Mouse (Mus musculus): ENCODE data around the gene 4930507D05Rik. TPM values are rescaled to one million over a fixed set of nuclear protein-coding genes. Genes with fewer than 3 reads are reported as not detected.

The 4930507D05Rik gene
- polyA plus RNA-seq, 1 experiment = not detected

Other genes with a start within 250 kb of the 4930507D05Rik start
- 16.2 and 21.8 TPM in 2 replicates for gene Tspan15, start 218.2 kb upstream of the 4930507D05Rik start, polyA plus RNA-seq (2012; ENCODE audit: insufficient read depth, insufficient read length, missing spikeins)
- gene Tacr2, start 197.1 kb upstream of the 4930507D05Rik start, polyA plus RNA-seq (2012; ENCODE audit: insufficient read depth, insufficient read length, missing spikeins) = not detected in 2 replicates
- 19.8 and 27.2 TPM in 2 replicates for gene Hk1, start 69.6 kb upstream of the 4930507D05Rik start, polyA plus RNA-seq (2012; ENCODE audit: insufficient read depth, insufficient read length, missing spikeins)
- not detected in 2 replicates for gene Hkdc1, start 27.0 kb upstream of the 4930507D05Rik start, polyA plus RNA-seq (2012; ENCODE audit: insufficient read depth, insufficient read length, missing spikeins)
- gene Supv3l1, start 249 bp downstream of the 4930507D05Rik start, polyA plus RNA-seq (2012; ENCODE audit: insufficient read depth, insufficient read length, missing spikeins) = 46.3 and 62.1 TPM in 2 replicates
- 46.9 and 61.9 TPM in 2 replicates for gene Vps26a, start 37.3 kb downstream of the 4930507D05Rik start, polyA plus RNA-seq (2012; ENCODE audit: insufficient read depth, insufficient read length, missing spikeins)
- 48.5 and 88.7 TPM in 2 replicates for gene Srgn, start 78.0 kb downstream of the 4930507D05Rik start, polyA plus RNA-seq (2012; ENCODE audit: insufficient read depth, insufficient read length, missing spikeins)
- 23.4 and 26.4 TPM in 2 replicates for gene Kif1bp, start 129.0 kb downstream of the 4930507D05Rik start, polyA plus RNA-seq (2012; ENCODE audit: insufficient read depth, insufficient read length, missing spikeins)
- gene Ddx21, start 152.8 kb downstream of the 4930507D05Rik start, polyA plus RNA-seq (2012; ENCODE audit: insufficient read depth, insufficient read length, missing spikeins) = 18.9 TPM in 2 replicates
- 79.1 and 95.4 TPM in 2 replicates for gene Ddx50, start 201.7 kb downstream of the 4930507D05Rik start, polyA plus RNA-seq (2012; ENCODE audit: insufficient read depth, insufficient read length, missing spikeins)